Mouse (Mus musculus) thymus, adult 2 months (tissue): ENCODE data around the gene Gm10715. TPM values are rescaled to one million over a fixed set of nuclear protein-coding genes. Genes with fewer than 3 reads are reported as not detected.
"Not testable (repeated sequence)": the region's sequence is repeated elsewhere in the genome, so short reads cannot be mapped to it uniquely, and the experiment has no call there.

Source experiments
- DNase-seq: peaks from one replicate; pipeline ENCODE4 v3.0.0; 2021
- H3K27ac ChIP-seq: fragments of 200-500 bp; 2 replicates; pipeline ENCODE4 v1.5.1; 2012; ENCODE audit warnings: low read length, control low read depth; ENCODE audit not compliant: control insufficient read depth, insufficient read depth
- H3K27me3 ChIP-seq: fragments of 200-500 bp; 2 replicates; pipeline ENCODE4 v1.6.1; 2012; ENCODE audit warnings: mild to moderate bottlenecking, low read length, moderate library complexity, mixed read lengths; ENCODE audit not compliant: control insufficient read depth, insufficient read depth
- H3K36me3 ChIP-seq: fragments of 200-500 bp; 2 replicates; pipeline ENCODE4 v1.6.1; 2012; ENCODE audit warnings: mild to moderate bottlenecking, low read length, moderate library complexity; ENCODE audit not compliant: control insufficient read depth, insufficient read depth
- H3K4me1 ChIP-seq: fragments of 200-500 bp; replicated peaks from 2 replicates; pipeline ENCODE4 v1.6.1; 2012; ENCODE audit warnings: low read length; ENCODE audit not compliant: control insufficient read depth, insufficient read depth
- H3K4me3 ChIP-seq: fragments of 200-500 bp; 2 replicates; pipeline ENCODE4 v1.5.1; 2012; ENCODE audit warnings: mild to moderate bottlenecking, low read length, control low read depth, moderate library complexity; ENCODE audit not compliant: control insufficient read depth, insufficient read depth
- WGBS: fragments of 180-500 bp; shearing (Covaris S2); methylation state at CpG from one replicate; pipeline ENCODE4 v1.1.7; 2018; 5-methylcytosine and 5-hydroxymethylcytosine counted together
- polyA plus RNA-seq: library from polyadenylated mRNA; depleted of rRNA; stranded (reverse); fragments of >200 nt; gene quantifications from 2 replicates; pipeline ENCODE4 v1.2.3, GENCODE M21; 2012; rRNA removed

Gene Gm10715
- not detected in 2 replicates for polyA plus RNA-seq

DNA sequence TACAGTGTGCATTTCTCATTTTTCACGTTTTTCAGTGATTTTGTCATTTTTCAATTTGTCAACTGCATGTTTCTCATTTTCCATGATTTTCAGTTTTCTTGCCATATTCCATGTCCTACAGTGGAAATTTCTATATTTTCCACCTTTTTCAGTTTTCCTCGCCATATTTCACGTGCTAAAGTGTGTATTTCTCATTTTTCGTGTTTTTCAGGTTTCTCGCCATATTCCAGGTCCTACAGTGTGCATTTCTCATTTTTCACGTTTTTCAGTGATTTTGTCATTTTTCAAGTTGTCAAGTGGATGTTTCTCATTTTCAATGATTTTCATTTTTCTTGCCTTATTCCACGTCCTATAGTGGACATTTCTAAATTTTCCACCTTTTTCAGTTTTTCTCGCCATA is at the start of gene Gm10715:
Gene Gm10715, plus strand, starts transcription at position 301 of the 400 bp plus-strand sequence.
- not testable (repeated sequence) for H3K27ac ChIP-seq, H3K27me3 ChIP-seq, DNase-seq, H3K36me3 ChIP-seq, H3K4me3 ChIP-seq, H3K4me1 ChIP-seq
- 83% methylated on average over 8 of the region's 8 CpGs for WGBS

DNA sequence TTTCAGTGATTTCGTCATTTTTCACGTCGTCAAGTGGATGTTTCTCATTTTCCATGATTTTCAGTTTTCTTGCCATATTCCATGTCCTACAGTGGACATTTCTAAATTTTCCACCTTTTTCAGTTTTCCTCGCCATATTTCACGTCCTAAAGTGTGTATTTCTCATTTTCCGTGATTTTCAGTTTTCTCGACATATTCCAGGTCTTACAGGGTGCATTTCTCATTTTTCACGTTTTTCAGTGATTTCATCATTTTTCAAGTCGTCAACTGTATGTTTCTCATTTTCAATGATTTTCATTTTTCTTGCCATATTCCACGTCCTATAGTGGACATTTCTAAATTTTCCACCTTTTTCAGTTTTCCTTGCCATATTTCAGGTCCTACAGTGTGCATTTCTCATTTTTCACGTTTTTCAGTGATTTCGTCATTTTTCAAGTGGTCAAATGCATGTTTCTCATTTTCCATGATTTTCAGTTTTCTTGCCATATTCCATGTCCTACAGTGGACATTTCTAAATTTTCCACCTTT is 36.2 kb upstream of the Gm10715 start, which contains the start of gene Gm10722:
Gene Gm10722, plus strand, starts transcription at position 478 of the 528 bp plus-strand sequence.
- not testable (repeated sequence) for DNase-seq, H3K4me1 ChIP-seq, H3K36me3 ChIP-seq, H3K4me3 ChIP-seq, H3K27ac ChIP-seq, H3K27me3 ChIP-seq
- 76% methylated on average over 12 of the region's 12 CpGs for WGBS

DNA sequence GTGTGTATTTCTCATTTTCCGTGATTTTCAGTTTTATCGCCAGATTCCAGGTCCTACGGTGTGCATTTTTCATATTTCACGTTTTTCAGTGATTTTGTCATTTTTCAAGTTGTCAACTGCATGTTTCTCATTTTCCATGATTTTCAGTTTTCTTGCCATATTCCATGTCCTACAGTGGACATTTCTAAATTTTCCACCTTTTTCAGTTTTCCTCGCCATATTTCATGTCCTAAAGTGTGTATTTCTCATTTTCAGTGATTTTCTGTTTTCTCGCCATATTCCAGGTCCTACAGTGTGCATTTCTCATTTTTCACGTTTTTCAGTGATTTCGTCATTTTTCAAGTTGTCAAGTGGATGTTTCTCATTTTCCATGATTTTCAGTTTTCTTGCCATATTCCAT is 35.7 kb upstream of the Gm10715 start:
- H3K36me3 ChIP-seq, H3K4me1 ChIP-seq, H3K27ac ChIP-seq, H3K4me3 ChIP-seq, H3K27me3 ChIP-seq: not testable (repeated sequence)
- DNase-seq: peak; percentile 5
- 69% methylated on average over 8 of the region's 8 CpGs for WGBS

DNA sequence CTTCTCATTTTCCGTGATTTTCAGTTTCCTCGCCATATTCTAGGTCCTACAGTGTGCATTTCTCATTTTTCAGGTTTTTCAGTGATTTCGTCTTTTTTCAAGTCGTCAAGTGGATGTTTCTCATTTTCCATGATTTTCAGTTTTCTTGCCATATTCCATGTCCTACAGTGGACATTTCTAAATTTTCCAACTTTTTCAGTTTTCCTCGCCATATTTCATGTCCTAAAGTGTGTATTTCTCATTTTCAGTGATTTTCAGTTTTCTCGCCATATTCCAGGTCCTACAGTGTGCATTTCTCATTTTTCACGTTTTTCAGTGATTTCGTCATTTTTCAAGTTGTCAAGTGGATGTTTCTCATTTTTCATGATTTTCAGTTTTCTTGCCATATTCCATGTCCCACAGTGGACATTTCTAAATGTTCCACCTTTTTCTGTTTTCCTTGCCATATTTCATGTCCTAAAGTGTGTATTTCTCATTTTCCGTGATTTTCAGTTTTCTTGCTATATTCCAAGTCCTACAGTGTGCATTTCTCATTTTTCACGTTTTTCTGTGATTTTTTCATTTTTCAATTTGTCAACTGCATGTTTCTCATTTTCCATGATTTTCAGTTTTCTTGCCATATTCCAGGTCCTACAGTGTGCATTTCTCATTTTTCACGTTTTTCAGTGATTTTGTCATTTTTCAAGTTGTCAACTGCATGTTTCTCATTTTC is 34.6 kb upstream of the Gm10715 start:
- H3K4me3 ChIP-seq, H3K36me3 ChIP-seq, H3K27me3 ChIP-seq, H3K4me1 ChIP-seq, H3K27ac ChIP-seq: not testable (repeated sequence)
- peak; percentile 98 for DNase-seq
- 71% methylated on average over 9 of the region's 11 CpGs for WGBS

DNA sequence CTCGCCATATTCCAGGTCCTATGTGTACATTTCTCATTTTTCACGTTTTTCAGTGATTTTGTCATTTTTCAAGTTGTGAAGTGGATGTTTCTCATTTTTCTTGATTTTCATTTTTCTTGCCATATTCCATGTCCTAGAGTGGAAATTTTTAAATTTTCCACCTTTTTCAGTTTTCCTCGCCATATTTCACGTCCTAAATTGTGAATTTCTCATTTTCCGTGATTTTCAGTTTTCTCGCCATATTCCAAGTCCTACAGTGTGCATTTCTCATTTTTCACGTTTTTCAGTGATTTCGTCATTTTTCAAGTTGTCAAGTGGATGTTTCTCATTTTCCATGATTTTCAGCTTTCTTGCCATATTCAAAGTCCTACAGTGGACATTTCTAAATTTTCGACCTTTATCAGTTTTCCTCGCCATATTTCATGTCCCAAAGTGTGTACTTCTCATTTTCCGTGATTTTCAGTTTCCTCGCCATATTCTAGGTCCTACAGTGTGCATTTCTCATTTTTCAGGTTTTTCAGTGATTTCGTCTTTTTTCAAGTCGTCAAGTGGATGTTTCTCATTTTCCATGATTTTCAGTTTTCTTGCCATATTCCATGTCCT is 33.8 kb upstream of the Gm10715 start, which contains the start of gene Gm11168:
Gene Gm11168, plus strand, starts transcription at position 553 of the 603 bp plus-strand sequence.
- not testable (repeated sequence) for DNase-seq, H3K4me3 ChIP-seq, H3K4me1 ChIP-seq, H3K27ac ChIP-seq, H3K36me3 ChIP-seq, H3K27me3 ChIP-seq
- 77% methylated on average over 6 of the region's 14 CpGs for WGBS

DNA sequence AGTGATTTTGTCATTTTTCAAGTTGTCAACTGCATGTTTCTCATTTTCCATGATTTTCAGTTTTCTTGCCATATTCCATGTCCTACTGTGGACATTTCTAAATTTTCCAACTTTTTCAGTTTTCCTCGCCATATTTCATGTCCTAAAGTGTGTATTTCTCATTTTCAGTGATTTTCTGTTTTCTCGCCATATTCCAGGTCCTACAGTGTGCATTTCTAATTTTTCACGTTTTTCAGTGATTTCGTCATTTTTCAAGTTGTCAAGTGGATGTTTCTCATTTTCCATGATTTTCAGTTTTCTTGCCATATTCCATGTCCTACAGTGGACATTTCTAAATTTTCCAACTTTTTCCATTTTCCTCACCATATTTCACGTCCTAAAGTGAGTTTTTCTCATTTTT is 30.5 kb upstream of the Gm10715 start:
- not testable (repeated sequence) for H3K4me1 ChIP-seq, H3K27ac ChIP-seq, DNase-seq, H3K4me3 ChIP-seq, H3K27me3 ChIP-seq, H3K36me3 ChIP-seq
- 83% methylated on average over 1 of the region's 5 CpGs for WGBS

DNA sequence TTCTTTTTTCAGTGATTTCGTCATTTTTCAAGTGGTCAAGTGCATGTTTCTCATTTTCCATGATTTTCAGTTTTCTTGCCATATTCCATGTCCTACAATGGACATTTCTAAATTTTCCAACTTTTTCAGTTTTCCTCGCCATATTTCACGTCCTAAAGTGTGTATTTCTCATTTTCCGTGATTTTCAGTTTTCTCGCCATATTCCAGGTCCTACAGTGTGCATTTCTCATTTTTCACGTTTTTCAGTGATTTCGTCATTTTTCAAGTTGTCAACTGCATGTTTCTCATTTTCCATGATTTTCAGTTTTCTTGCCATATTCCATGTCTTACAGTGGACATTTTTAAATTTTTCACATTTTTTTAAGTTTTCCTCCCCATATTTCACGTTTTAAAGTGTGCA is 30.0 kb upstream of the Gm10715 start:
- not testable (repeated sequence) for H3K4me1 ChIP-seq, H3K27ac ChIP-seq, H3K36me3 ChIP-seq, H3K27me3 ChIP-seq, H3K4me3 ChIP-seq
- peak; percentile 83 for DNase-seq
- WGBS: 78% methylated on average over 8 of the region's 8 CpGs

DNA sequence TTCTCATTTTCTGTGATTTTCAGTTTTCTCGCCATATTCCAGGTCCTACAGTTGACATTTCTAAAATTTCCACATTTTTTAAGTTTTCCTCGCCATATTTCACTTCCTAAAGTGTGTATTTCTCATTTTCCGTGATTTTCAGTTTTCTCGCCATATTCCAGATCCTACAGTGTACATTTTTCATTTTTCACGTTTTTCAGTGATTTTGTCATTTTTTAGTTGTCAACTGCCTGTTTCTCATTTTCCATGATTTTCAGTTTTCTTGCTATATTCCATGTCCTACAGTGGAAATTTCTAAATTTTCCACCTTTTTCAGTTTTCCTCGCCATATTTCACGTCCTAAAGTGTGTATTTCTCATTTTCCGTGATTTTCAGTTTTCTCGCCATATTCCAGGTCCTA is 29.4 kb upstream of the Gm10715 start:
- H3K27me3 ChIP-seq, H3K4me1 ChIP-seq, H3K27ac ChIP-seq, DNase-seq, H3K36me3 ChIP-seq, H3K4me3 ChIP-seq: not testable (repeated sequence)
- 80% methylated on average over 8 of the region's 9 CpGs for WGBS

DNA sequence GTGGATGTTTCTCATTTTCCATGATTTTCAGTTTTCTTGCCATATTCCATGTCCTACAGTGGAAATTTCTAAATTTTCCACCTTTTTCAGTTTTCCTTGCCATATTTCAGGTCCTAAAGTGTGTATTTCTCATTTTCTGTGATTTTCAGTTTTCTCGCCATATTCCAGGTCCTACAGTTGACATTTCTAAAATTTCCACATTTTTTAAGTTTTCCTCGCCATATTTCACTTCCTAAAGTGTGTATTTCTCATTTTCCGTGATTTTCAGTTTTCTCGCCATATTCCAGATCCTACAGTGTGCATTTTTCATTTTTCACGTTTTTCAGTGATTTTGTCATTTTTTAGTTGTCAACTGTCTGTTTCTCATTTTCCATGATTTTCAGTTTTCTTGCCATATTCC is 27.3 kb upstream of the Gm10715 start:
- WGBS: no CpG with 5 or more reads among the region's 5 CpGs
- not testable (repeated sequence) for DNase-seq

DNA sequence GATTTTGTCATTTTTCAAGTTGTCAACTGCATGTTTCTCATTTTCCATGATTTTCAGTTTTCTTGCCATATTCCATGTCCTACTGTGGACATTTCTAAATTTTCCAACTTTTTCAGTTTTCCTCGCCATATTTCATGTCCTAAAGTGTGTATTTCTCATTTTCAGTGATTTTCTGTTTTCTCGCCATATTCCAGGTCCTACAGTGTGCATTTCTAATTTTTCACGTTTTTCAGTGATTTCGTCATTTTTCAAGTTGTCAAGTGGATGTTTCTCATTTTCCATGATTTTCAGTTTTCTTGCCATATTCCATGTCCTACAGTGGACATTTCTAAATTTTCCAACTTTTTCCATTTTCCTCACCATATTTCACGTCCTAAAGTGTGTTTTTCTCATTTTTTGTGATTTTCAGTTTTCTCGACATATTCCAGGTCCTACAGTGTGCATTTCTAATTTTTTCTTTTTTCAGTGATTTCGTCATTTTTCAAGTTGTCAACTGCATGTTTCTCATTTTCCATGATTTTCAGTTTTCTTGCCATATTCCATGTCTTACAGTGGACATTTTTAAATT is 24.5 kb upstream of the Gm10715 start:
- H3K27me3 ChIP-seq, H3K36me3 ChIP-seq, H3K27ac ChIP-seq, H3K4me1 ChIP-seq, DNase-seq, H3K4me3 ChIP-seq: not testable (repeated sequence)
- WGBS: 84% methylated on average over 3 of the region's 7 CpGs

More for the DNA sequence above, 27.3 kb upstream of the Gm10715 start:
- H3K4me1 ChIP-seq, H3K4me3 ChIP-seq, H3K36me3 ChIP-seq, H3K27ac ChIP-seq, H3K27me3 ChIP-seq: not testable (repeated sequence)
